Mouse (Mus musculus): ENCODE data around the gene Pde5a. TPM values are rescaled to one million over a fixed set of nuclear protein-coding genes. Genes with fewer than 3 reads are reported as not detected.

The Pde5a gene
- 3.9 and 5.4 TPM in 2 replicates for polyA plus RNA-seq (2015; fragmentation: Nextera tagmentation; extraction: Ambion mirVana)

DNA sequence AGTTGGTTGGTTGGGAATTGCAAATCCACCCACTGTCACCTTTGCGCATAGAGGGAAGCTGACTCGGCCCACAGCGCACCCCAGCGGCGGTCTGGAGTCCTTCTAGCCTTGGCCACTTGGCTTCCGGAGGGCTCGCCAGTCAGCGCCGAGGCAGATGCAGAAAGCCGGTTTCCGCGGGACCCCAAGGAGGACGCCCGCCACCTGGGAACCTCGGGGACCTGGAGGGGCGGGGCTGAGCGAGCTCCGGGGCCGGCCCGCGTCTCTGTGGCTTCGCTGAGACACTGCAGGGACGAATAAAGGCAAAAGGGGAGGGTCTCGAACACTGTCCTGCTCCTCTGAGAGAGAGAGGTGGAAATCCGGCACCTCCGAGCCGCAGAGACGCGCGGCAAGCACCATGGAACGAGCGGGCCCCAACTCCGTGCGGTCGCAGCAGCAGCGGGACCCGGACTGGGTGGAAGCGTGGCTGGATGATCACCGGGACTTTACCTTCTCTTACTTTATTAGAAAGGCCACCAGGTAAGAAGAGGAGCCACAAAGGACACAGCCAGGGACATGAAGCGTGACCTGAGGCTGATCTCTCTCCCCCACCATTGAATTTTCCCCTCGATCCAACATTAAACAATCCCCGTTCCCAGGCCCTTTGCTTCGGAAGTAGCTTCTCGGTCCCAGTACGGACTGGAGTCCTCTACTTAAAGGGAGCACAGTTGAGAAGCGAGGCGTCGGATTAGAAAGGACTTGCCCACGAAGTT is at the start of gene Pde5a:
Gene Pde5a (plus strand): TSS at position 96 of the 749 bp plus-strand sequence.
- under 1% methylated on average over 49 of the region's 49 CpGs for WGBS
- peak; percentile 77 for ATAC-seq (replicated peaks; ENCODE audit: low FRiP score)

GRCm38 (mm10) chr3:122680851-122681250 is 47.9 kb upstream of the Pde5a start:
- 0 out of 2 replicates have a peak, but pooled peaks cover 3% of the 10 kb centered on the region for H3K9me3 ChIP-seq (replicated peaks)
- no peak overlapping the region for H3K9ac ChIP-seq
- 87% methylated on average over 3 of the region's 3 CpGs for WGBS
- H3K36me3 ChIP-seq = no peaks in the 10 kb centered on the region
- H3K27ac ChIP-seq = no peak overlapping the region
- H3K4me1 ChIP-seq = peaks cover 6% of the 10 kb centered on the region; the same call in 1 of the 2 replicates
- H3K4me2 ChIP-seq = no peak overlapping the region
- ATAC-seq (replicated peaks; ENCODE audit: low FRiP score) = no peak
- no peaks in the 10 kb centered on the region for H3K27me3 ChIP-seq
- H3K4me3 ChIP-seq (replicated peaks) = no peak overlapping the region

More for the DNA sequence above, at the start of gene Pde5a:
- Histone ChIP-seq H3K27ac (peak within 1 kb of the TSS; percentile 93), H3K36me3 (no peaks in the 10 kb centered on the region), H3K4me2 (peak within 1 kb of the TSS; percentile 92), H3K4me3 (replicated peaks) (peak within 1 kb of the TSS; percentile 64), H3K4me1 (peaks cover 9% of the 10 kb centered on the region; the same call in 1 of the 2 replicates), H3K9ac (peak within 1 kb of the TSS; percentile 78), H3K27me3 (no peaks in the 10 kb centered on the region), H3K9me3 (replicated peaks) (no peaks in the 10 kb centered on the region)

DNA sequence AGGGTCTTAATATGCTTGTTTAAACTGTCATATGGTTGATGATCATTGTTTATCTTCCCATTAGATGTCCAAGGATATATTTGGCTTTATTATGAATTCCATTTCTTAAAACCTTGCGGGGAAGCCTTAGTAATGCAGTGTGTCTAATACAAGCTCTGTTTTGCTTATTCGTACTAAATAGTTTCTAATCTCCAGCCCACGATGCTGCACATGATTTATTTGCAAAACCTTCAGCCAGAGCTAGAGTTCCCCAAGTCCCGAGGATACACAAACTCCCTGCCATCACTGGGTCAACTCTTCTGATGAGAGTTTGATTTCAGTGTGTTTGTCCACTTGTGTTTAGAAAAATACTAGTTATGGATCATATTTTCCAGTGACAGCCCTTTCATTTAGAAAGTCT is 46.4 kb upstream of the Pde5a start:
- no peak for ATAC-seq (replicated peaks; ENCODE audit: low FRiP score)
- no peaks in the 10 kb centered on the region for H3K36me3 ChIP-seq
- H3K4me2 ChIP-seq = no peak overlapping the region
- H3K9me3 ChIP-seq (replicated peaks) = 0 out of 2 replicates have a peak, but pooled peaks cover 3% of the 10 kb centered on the region
- peaks cover 6% of the 10 kb centered on the region; the same call in 1 of the 2 replicates for H3K4me1 ChIP-seq
- H3K27me3 ChIP-seq = no peaks in the 10 kb centered on the region
- H3K9ac ChIP-seq = no peak overlapping the region
- no peak overlapping the region for H3K27ac ChIP-seq
- no peak overlapping the region for H3K4me3 ChIP-seq (replicated peaks)
- 48% methylated on average over 4 of the region's 4 CpGs for WGBS

DNA sequence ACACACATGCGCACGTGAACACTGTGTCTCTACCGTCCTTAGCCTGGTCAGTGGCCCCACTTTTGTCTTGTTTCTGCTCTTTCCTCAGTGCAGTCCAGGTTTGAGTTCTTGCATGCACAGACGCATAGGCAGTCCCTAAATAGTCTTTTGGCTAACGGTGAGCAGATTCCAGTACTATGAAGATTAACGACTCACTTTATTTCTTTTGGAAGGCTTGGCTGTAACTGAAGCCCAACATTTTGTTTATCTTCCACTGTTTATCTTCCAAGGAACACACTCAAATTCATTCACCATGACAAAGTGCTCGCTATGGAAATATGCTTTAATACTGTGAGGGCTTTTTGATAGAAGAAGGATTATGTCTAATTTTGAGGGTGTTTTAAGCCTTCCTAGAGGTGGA is 43.9 kb upstream of the Pde5a start:
- Histone ChIP-seq H3K27ac (peak overlapping the region; percentile 78), H3K4me3 (replicated peaks) (no peak overlapping the region), H3K27me3 (no peaks in the 10 kb centered on the region), H3K4me1 (peaks cover 6% of the 10 kb centered on the region; the same call in 1 of the 2 replicates), H3K4me2 (no peak overlapping the region), H3K36me3 (no peaks in the 10 kb centered on the region), H3K9me3 (replicated peaks) (no peaks in the 10 kb centered on the region), H3K9ac (no peak overlapping the region)
- WGBS = 34% methylated on average over 7 of the region's 7 CpGs
- ATAC-seq (replicated peaks; ENCODE audit: low FRiP score) = peak; percentile 69

GRCm38 (mm10) chr3:122693039-122693438 is 35.7 kb upstream of the Pde5a start:
- 70% methylated on average over 3 of the region's 3 CpGs for WGBS
- Histone ChIP-seq H3K4me3 (replicated peaks) (no peak overlapping the region), H3K27me3 (no peaks in the 10 kb centered on the region), H3K36me3 (no peaks in the 10 kb centered on the region), H3K27ac (no peak overlapping the region), H3K9me3 (replicated peaks) (no peaks in the 10 kb centered on the region), H3K9ac (no peak overlapping the region), H3K4me1 (no peaks in the 10 kb centered on the region), H3K4me2 (no peak overlapping the region)
- ATAC-seq (replicated peaks; ENCODE audit: low FRiP score) = no peak

- no peaks in the 10 kb centered on the region for H3K4me1 ChIP-seq
- WGBS = 84% methylated on average over 3 of the region's 3 CpGs
- no peak overlapping the region for H3K27ac ChIP-seq
- H3K4me2 ChIP-seq = no peak overlapping the region
- no peak overlapping the region for H3K9ac ChIP-seq
- H3K27me3 ChIP-seq = no peaks in the 10 kb centered on the region
- no peak for ATAC-seq (replicated peaks; ENCODE audit: low FRiP score)
- no peaks in the 10 kb centered on the region for H3K36me3 ChIP-seq
- no peaks in the 10 kb centered on the region for H3K9me3 ChIP-seq (replicated peaks)
- H3K4me3 ChIP-seq (replicated peaks) = no peak overlapping the region
These were observed 32.9 kb upstream of the Pde5a start for GRCm38 (mm10) chr3:122695870-122696269.

- ATAC-seq (replicated peaks; ENCODE audit: low FRiP score) = no peak
- no peaks in the 10 kb centered on the region for H3K36me3 ChIP-seq
- H3K27ac ChIP-seq = no peak overlapping the region
- H3K9me3 ChIP-seq (replicated peaks) = no peaks in the 10 kb centered on the region
- no peak overlapping the region for H3K9ac ChIP-seq
- H3K27me3 ChIP-seq = no peaks in the 10 kb centered on the region
- no peaks in the 10 kb centered on the region for H3K4me1 ChIP-seq
- WGBS = 61% methylated on average over 4 of the region's 4 CpGs
- no peak overlapping the region for H3K4me2 ChIP-seq
- no peak overlapping the region for H3K4me3 ChIP-seq (replicated peaks)
These were observed 32.1 kb upstream of the Pde5a start for GRCm38 (mm10) chr3:122696672-122697071.

DNA sequence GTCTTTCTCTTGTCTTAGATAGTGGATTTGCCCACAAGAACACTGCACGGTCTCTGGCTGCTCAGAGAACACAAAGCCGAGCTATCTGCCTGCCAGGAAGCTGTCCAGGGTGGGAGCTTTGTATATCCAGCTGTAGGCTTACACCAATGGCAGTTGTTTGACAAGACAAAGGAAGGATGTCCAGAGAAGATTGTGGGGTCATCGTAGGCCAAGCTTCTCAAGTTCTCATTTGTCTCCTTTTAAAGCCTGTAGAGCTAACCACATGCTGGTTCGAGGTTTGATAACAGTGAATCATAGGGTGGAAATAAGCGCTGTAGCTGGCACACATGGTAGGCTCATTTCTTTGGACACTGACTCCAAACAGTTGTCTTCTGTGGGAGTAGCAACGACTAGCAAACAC is 24.5 kb upstream of the Pde5a start:
- ATAC-seq (replicated peaks; ENCODE audit: low FRiP score) = no peak; the same call in 1 of the 2 replicates

DNA sequence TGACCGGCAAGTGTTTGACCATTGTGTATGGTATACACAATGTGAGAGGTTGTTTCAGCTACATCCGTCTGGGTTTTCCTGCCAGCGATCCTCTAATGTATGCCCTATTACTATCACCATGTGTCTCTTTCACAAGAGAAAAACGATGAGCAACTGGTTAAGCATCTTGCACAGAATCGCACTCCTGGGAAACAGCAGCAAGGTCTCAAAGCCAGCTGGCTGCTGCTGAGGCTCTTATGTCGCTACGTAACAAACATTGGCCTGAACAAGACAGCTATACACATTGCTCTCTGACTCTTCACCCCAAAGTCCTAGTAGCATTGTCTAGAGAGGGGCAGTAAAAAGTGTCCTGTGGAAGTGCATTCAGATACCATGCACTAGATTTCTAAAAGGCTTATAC is 23.5 kb upstream of the Pde5a start:
- Histone ChIP-seq H3K9ac (no peak overlapping the region), H3K4me3 (replicated peaks) (no peak overlapping the region), H3K4me1 (no peaks in the 10 kb centered on the region), H3K36me3 (no peaks in the 10 kb centered on the region), H3K9me3 (replicated peaks) (no peaks in the 10 kb centered on the region), H3K27ac (no peak overlapping the region), H3K27me3 (no peaks in the 10 kb centered on the region), H3K4me2 (no peak overlapping the region)
- no peak for ATAC-seq (replicated peaks; ENCODE audit: low FRiP score)
- WGBS = 81% methylated on average over 7 of the region's 7 CpGs

More for the DNA sequence above, 24.5 kb upstream of the Pde5a start:
- WGBS = 37% methylated on average over 6 of the region's 6 CpGs
- no peak overlapping the region for H3K9ac ChIP-seq
- no peaks in the 10 kb centered on the region for H3K4me1 ChIP-seq
- H3K27me3 ChIP-seq = no peaks in the 10 kb centered on the region
- H3K9me3 ChIP-seq (replicated peaks) = no peaks in the 10 kb centered on the region
- H3K4me2 ChIP-seq = no peak overlapping the region
- no peaks in the 10 kb centered on the region for H3K36me3 ChIP-seq
- H3K27ac ChIP-seq = no peak overlapping the region
- H3K4me3 ChIP-seq (replicated peaks) = no peak overlapping the region

DNA sequence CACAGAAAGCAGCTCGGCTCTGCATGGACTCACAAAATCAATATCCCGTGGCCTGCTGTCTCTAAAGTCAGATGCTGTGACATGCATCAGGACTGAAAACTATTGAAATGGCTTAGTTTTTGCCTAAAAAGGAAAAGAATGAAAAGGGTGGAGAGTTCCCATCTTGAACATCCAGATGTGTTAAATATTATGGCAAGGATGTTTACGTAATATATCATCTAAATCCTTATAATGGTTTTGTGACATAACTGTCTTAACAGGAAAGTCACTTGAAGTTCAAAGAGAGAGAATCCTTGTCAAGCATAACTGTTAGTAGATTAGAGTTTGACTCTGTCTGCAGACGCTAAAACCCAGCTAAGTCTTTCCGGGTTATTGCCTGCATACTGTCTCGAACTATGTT is 20.3 kb upstream of the Pde5a start:
- no peaks in the 10 kb centered on the region for H3K27me3 ChIP-seq
- 73% methylated on average over 6 of the region's 6 CpGs for WGBS
- no peak overlapping the region for H3K4me2 ChIP-seq
- H3K36me3 ChIP-seq = no peaks in the 10 kb centered on the region
- no peak for ATAC-seq (replicated peaks; ENCODE audit: low FRiP score)
- H3K9me3 ChIP-seq (replicated peaks) = no peaks in the 10 kb centered on the region
- no peak overlapping the region for H3K4me3 ChIP-seq (replicated peaks)
- no peak overlapping the region for H3K9ac ChIP-seq
- no peaks in the 10 kb centered on the region for H3K4me1 ChIP-seq
- H3K27ac ChIP-seq = no peak overlapping the region

DNA sequence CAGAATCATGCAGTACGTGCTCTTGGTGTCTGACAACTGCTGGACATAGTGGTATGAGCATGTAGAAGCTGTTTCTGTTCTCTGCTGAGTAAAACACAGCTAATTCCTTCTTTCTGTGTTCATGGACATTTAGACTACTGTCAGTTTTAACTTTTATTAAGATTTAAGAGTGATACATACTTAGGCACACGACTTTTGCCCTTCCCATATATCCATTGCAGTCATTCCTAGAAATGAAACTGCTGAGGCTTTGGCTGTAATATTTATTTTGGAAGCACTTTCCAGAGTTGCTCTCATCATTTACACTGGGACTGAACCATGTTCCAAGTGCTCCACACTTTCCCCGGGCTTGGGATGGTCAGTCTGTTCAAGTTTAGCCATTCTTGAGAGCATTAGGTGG is 18.6 kb upstream of the Pde5a start:
- no peak overlapping the region for H3K4me3 ChIP-seq (replicated peaks)
- H3K9ac ChIP-seq = no peak overlapping the region
- no peaks in the 10 kb centered on the region for H3K9me3 ChIP-seq (replicated peaks)
- H3K27ac ChIP-seq = no peak overlapping the region
- H3K4me1 ChIP-seq = no peaks in the 10 kb centered on the region
- H3K36me3 ChIP-seq = no peaks in the 10 kb centered on the region
- ATAC-seq (replicated peaks; ENCODE audit: low FRiP score) = no peak; the same call in 1 of the 2 replicates
- no peak overlapping the region for H3K4me2 ChIP-seq
- H3K27me3 ChIP-seq = no peaks in the 10 kb centered on the region
- 62% methylated on average over 3 of the region's 3 CpGs for WGBS

DNA sequence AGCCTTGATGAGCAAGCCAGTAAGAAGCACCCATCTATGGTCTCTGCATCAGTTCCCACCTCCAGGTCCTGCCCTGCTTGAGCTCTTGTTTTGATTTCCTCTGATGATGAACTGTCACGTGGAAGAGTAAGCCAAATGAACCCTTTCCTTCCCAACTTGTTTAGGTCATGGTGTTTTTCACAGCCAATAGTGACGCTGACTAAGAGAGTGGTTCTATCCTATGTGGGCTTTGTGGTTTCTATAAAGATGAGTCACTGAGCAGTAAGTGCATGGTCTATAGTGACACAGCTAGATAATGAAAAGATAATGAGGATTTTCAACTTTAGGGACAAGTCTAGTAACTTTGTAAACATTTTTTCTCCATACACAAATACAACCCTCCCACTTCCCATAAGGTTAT is 10.1 kb upstream of the Pde5a start:
- no peaks in the 10 kb centered on the region for H3K27me3 ChIP-seq
- no peaks in the 10 kb centered on the region for H3K9me3 ChIP-seq (replicated peaks)
- no peak for ATAC-seq (replicated peaks; ENCODE audit: low FRiP score)
- H3K4me2 ChIP-seq = no peak overlapping the region
- H3K27ac ChIP-seq = no peak overlapping the region
- H3K9ac ChIP-seq = no peak overlapping the region
- H3K4me1 ChIP-seq = no peaks in the 10 kb centered on the region
- no peak overlapping the region for H3K4me3 ChIP-seq (replicated peaks)
- WGBS = 75% methylated on average over 2 of the region's 2 CpGs
- no peaks in the 10 kb centered on the region for H3K36me3 ChIP-seq

Data from kidney, embryonic 15.5 days (tissue).